Mouse (Mus musculus) ES-E14 (cell line): ENCODE measurements around the gene Ppil1.

Experiments used
- CHD2 ChIP-seq: IDR thresholded peaks from 2 replicates; pipeline ENCODE4 v1.6.1; 2014; ENCODE audit warnings: mild to moderate bottlenecking, low read depth, low read length, inconsistent platforms
- HCFC1 ChIP-seq: IDR thresholded peaks from 2 replicates; pipeline ENCODE4 v1.6.1; 2012; ENCODE audit warnings: low read length, inconsistent platforms, borderline replicate concordance; ENCODE audit not compliant: insufficient read depth
- ZC3H11A ChIP-seq: IDR thresholded peaks from 2 replicates; pipeline ENCODE4 v1.6.1; 2012; ENCODE audit warnings: low read depth, mild to moderate bottlenecking, inconsistent platforms, low read length, borderline replicate concordance
- ZNF384 ChIP-seq: IDR thresholded peaks from 2 replicates; pipeline ENCODE4 v1.6.1; 2012; ENCODE audit warnings: low read depth, low read length, inconsistent platforms

GRCm38 (mm10) chr17:29253684-29254083 lies 10.3 kb downstream of the Ppil1 start:
- TF ChIP-seq ZC3H11A: no peak
- TF ChIP-seq CHD2: no peak
- TF ChIP-seq HCFC1: no peak
- TF ChIP-seq ZNF384: no peak
